Mouse (Mus musculus) midbrain, embryonic 12.5 days (tissue): ENCODE data around the gene Flt3. TPM values are rescaled to one million over a fixed set of nuclear protein-coding genes. Genes with fewer than 3 reads are reported as not detected.

Experiments used
- ATAC-seq: fragments of 200-750 bp; cut with Nextera tagmentation; 2 replicates; pipeline ENCODE4 v1.8.0; 2017; ENCODE audit warnings: low read depth, moderate TSS enrichment, moderate library complexity; ENCODE audit not compliant: low FRiP score
- H3K27ac ChIP-seq: fragments of 300-500 bp; sonication (generic); replicated peaks from 2 replicates; pipeline ENCODE4 v1.5.1; 2016; ENCODE audit warnings: mild to moderate bottlenecking
- H3K27me3 ChIP-seq: fragments of 300-500 bp; sonication (generic); 2 replicates; pipeline ENCODE4 v1.6.1; 2016; ENCODE audit warnings: mild to moderate bottlenecking
- H3K36me3 ChIP-seq: fragments of 300-500 bp; sonication (generic); 2 replicates; pipeline ENCODE4 v1.6.1; 2016
- H3K4me1 ChIP-seq: fragments of 300-500 bp; sonication (generic); 2 replicates; pipeline ENCODE4 v1.6.1; 2016
- H3K4me2 ChIP-seq: fragments of 300-500 bp; sonication (generic); replicated peaks from 2 replicates; pipeline ENCODE4 v1.6.1; 2016; ENCODE audit warnings: mild to moderate bottlenecking, moderate library complexity
- H3K4me3 ChIP-seq: fragments of 300-500 bp; sonication (generic); 2 replicates; pipeline ENCODE4 v1.5.1; 2016; ENCODE audit warnings: mild to moderate bottlenecking
- H3K9ac ChIP-seq: fragments of 300-500 bp; sonication (generic); replicated peaks from 2 replicates; pipeline ENCODE4 v1.6.1; 2016; ENCODE audit warnings: mild to moderate bottlenecking, moderate library complexity
- H3K9me3 ChIP-seq: fragments of 300-500 bp; sonication (generic); 2 replicates; pipeline ENCODE4 v1.6.1; 2016; ENCODE audit warnings: mild to moderate bottlenecking
- WGBS: fragments of 180-500 bp; shearing (Covaris S2); methylation state at CpG from one replicate; pipeline ENCODE4 v1.1.7; 2016; 5-methylcytosine and 5-hydroxymethylcytosine counted together
- polyA plus RNA-seq: library from polyadenylated mRNA; unstranded; fragments of >200 nt; fragmentation: Nextera tagmentation; extraction: Ambion mirVana; gene quantifications from 2 replicates; pipeline ENCODE4 v1.2.1, GENCODE M21; 2016

Flt3 gene
- polyA plus RNA-seq, 1 experiment from 2014 or later: 0.22 TPM

- no peak overlapping the region for H3K4me3 ChIP-seq
- no peak overlapping the region for H3K27ac ChIP-seq
- WGBS: 86% methylated on average over 6 of the region's 6 CpGs
- H3K27me3 ChIP-seq: no peaks in the 10 kb centered on the region
- no peaks in the 10 kb centered on the region for H3K4me1 ChIP-seq
- ATAC-seq: no peak
- H3K4me2 ChIP-seq: no peak overlapping the region
- no peak overlapping the region for H3K9ac ChIP-seq
- no peaks in the 10 kb centered on the region for H3K9me3 ChIP-seq
- no peaks in the 10 kb centered on the region for H3K36me3 ChIP-seq
These were observed 57.4 kb downstream of the Flt3 start for GRCm38 (mm10) chr5:147342901-147343300.

DNA sequence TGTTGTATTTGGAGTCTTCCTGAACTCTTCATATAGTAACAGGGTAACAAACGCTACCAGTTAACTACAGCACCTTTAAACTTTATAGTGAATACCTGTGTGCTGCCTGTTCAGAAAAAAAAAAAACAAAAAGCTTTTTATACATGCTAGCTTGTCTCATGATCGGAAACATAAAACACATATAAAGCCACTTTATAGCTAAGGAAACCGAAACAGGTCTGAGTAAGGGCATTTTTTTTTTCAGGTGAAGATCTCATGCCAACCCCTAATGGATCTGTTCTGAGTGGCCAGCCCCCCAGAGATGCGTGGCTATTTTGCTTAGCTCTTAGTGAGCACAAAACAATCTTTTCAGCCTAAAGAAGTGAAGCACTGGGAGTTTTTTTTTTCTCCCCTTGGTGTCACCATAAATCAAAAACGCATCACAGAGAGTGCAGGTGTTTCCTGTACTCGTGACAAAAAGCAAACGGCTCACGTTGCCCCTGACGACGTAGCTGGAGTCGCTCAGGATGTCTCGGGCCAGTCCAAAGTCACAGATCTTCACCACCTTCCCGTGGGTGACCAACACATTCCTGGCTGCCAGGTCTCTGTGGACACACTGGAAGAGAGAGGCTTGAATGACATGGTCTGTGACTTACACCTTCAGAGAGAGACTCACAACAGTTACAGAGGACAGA, 59.4 kb downstream of the Flt3 start:
- no peak overlapping the region for H3K4me3 ChIP-seq
- H3K9me3 ChIP-seq: no peaks in the 10 kb centered on the region
- H3K9ac ChIP-seq: no peak overlapping the region
- no peaks in the 10 kb centered on the region for H3K36me3 ChIP-seq
- ATAC-seq: no peak
- no peaks in the 10 kb centered on the region for H3K4me1 ChIP-seq
- no peaks in the 10 kb centered on the region for H3K27me3 ChIP-seq
- WGBS: 90% methylated on average over 13 of the region's 13 CpGs
- no peak overlapping the region for H3K4me2 ChIP-seq
- no peak overlapping the region for H3K27ac ChIP-seq

DNA sequence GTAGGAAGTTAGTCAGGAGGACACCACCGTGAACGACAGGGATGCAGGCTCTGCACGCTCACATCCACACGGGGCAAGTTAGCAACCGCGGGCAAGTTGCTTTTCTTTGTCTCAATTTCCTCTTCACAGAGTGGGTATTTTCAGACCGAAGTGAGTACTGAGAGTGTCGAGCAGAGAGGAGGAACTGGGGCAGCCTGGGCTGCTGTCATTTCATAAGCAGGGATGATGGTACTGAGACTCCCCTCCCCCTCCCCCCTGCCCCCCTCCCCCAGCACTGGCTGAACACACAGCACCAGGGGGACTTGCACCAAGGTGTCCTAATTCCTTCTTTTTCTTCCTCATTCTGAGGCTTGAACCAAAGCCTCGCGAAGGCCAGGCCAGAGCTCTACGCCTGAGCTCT, 60.7 kb downstream of the Flt3 start:
- H3K27me3 ChIP-seq: no peaks in the 10 kb centered on the region
- H3K4me3 ChIP-seq: no peak overlapping the region
- ATAC-seq: no peak
- H3K36me3 ChIP-seq: no peaks in the 10 kb centered on the region
- no peak overlapping the region for H3K4me2 ChIP-seq
- no peak overlapping the region for H3K9ac ChIP-seq
- no peak overlapping the region for H3K27ac ChIP-seq
- 85% methylated on average over 11 of the region's 11 CpGs for WGBS
- no peaks in the 10 kb centered on the region for H3K4me1 ChIP-seq
- no peaks in the 10 kb centered on the region for H3K9me3 ChIP-seq

GRCm38 (mm10) chr5:147338967-147339366, 61.3 kb downstream of the Flt3 start:
- Histone ChIP-seq H3K9ac (no peak overlapping the region), H3K4me2 (no peak overlapping the region), H3K27me3 (no peaks in the 10 kb centered on the region), H3K4me1 (no peaks in the 10 kb centered on the region), H3K4me3 (no peak overlapping the region), H3K27ac (no peak overlapping the region), H3K9me3 (no peaks in the 10 kb centered on the region), H3K36me3 (no peaks in the 10 kb centered on the region)
- no peak for ATAC-seq
- 53% methylated on average over 9 of the region's 9 CpGs for WGBS

DNA sequence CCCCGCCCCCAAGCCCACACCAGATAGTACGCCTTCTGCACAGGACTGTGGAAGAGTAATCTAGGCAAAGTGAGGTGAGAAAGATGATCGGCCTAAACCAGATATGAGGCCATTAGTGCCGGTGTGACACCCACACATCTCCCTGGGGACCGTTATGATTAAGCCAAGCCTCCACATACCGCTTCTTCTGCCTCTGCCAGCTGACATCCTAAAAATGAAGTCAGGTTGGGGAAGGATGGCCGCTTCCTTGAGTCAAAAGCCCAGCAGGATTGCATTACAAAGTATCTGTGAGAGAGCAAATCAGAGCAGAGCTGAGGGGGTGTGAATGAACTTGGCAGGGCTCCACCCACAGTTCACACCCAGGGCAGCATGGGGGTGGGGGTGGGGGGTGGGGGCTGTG, 67.6 kb downstream of the Flt3 start:
- no peak overlapping the region for H3K27ac ChIP-seq
- peaks cover 6% of the 10 kb centered on the region for H3K27me3 ChIP-seq
- no peak for ATAC-seq
- H3K9ac ChIP-seq: no peak overlapping the region
- no peaks in the 10 kb centered on the region for H3K36me3 ChIP-seq
- no peaks in the 10 kb centered on the region for H3K9me3 ChIP-seq
- no peak overlapping the region for H3K4me2 ChIP-seq
- no peaks in the 10 kb centered on the region for H3K4me1 ChIP-seq
- H3K4me3 ChIP-seq: no peak overlapping the region
- 52% methylated on average over 7 of the region's 7 CpGs for WGBS

- Histone ChIP-seq H3K4me2 (no peak overlapping the region), H3K36me3 (no peaks in the 10 kb centered on the region), H3K4me1 (no peaks in the 10 kb centered on the region), H3K4me3 (no peak overlapping the region), H3K9ac (no peak overlapping the region), H3K9me3 (no peaks in the 10 kb centered on the region), H3K27ac (no peak overlapping the region), H3K27me3 (peaks cover 6% of the 10 kb centered on the region)
- WGBS: 47% methylated on average over 2 of the region's 2 CpGs
- ATAC-seq: no peak
These were observed 68.7 kb downstream of the Flt3 start for GRCm38 (mm10) chr5:147331547-147331946.

DNA sequence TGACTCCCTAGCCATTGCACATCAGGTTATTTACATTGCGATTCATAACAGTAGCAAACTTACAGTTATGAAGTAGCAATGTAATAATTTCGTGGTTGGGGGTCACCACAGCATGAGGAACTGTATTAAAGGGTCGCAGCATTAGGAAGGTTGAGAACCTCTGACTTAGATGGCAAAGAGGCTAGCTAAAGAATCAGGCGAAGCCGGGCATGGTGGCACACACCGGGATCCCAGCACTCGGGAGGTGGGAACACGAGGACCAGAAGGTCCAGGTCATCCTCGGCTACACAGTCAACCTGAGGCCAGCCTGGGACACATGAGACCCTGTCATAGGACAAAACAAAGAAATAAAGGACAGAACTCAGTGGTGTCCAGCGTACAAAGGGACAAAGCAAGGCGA, 70.3 kb downstream of the Flt3 start:
- Histone ChIP-seq H3K4me3 (no peak overlapping the region), H3K4me2 (no peak overlapping the region), H3K27me3 (peaks cover 6% of the 10 kb centered on the region), H3K36me3 (no peaks in the 10 kb centered on the region), H3K4me1 (no peaks in the 10 kb centered on the region), H3K27ac (no peak overlapping the region), H3K9me3 (no peaks in the 10 kb centered on the region), H3K9ac (no peak overlapping the region)
- no peak for ATAC-seq
- 83% methylated on average over 11 of the region's 11 CpGs for WGBS

- ATAC-seq: no peak
- H3K27me3 ChIP-seq: peaks cover 19% of the 10 kb centered on the region
- no peak overlapping the region for H3K4me3 ChIP-seq
- H3K4me2 ChIP-seq: no peak overlapping the region
- H3K36me3 ChIP-seq: no peaks in the 10 kb centered on the region
- no peak overlapping the region for H3K9ac ChIP-seq
- H3K4me1 ChIP-seq: no peaks in the 10 kb centered on the region
- H3K9me3 ChIP-seq: no peaks in the 10 kb centered on the region
- no peak overlapping the region for H3K27ac ChIP-seq
- 93% methylated on average over 5 of the region's 5 CpGs for WGBS
These were observed 72.7 kb downstream of the Flt3 start for GRCm38 (mm10) chr5:147327636-147328035.

DNA sequence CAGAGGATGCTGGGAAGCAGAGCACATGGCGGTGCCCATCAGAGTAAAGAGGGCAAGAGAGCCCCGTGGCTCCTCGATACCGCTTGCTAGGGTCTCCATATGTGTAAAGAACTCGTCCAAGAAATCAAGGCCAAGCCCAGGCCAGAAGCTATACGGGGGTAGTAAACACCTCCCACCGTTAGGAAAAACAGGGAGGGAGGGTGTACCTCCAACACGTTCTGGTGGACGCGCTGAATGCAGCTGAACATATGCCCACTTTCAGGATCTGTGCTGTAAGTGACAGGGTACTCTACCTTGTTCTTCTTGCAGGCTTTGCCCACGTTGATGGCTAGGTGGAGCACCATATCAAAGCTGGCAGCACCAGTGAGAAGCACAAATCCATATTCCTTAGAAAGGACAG, 74.4 kb downstream of the Flt3 start:
- H3K4me2 ChIP-seq: no peak overlapping the region
- no peaks in the 10 kb centered on the region for H3K36me3 ChIP-seq
- no peaks in the 10 kb centered on the region for H3K9me3 ChIP-seq
- H3K4me3 ChIP-seq: no peak overlapping the region
- ATAC-seq: no peak
- H3K9ac ChIP-seq: no peak overlapping the region
- peaks cover 36% of the 10 kb centered on the region for H3K27me3 ChIP-seq
- H3K27ac ChIP-seq: no peak overlapping the region
- WGBS: 77% methylated on average over 11 of the region's 11 CpGs
- H3K4me1 ChIP-seq: no peaks in the 10 kb centered on the region

GRCm38 (mm10) chr5:147323237-147323917, 76.9 kb downstream of the Flt3 start:
- H3K27ac ChIP-seq: no peak overlapping the region
- H3K9me3 ChIP-seq: no peaks in the 10 kb centered on the region
- H3K4me3 ChIP-seq: no peak overlapping the region
- ATAC-seq: no peak
- no peaks in the 10 kb centered on the region for H3K4me1 ChIP-seq
- no peak overlapping the region for H3K9ac ChIP-seq
- H3K4me2 ChIP-seq: no peak overlapping the region
- H3K27me3 ChIP-seq: peaks cover 54% of the 10 kb centered on the region
- H3K36me3 ChIP-seq: no peaks in the 10 kb centered on the region
- WGBS: 19% methylated on average over 17 of the region's 17 CpGs

DNA sequence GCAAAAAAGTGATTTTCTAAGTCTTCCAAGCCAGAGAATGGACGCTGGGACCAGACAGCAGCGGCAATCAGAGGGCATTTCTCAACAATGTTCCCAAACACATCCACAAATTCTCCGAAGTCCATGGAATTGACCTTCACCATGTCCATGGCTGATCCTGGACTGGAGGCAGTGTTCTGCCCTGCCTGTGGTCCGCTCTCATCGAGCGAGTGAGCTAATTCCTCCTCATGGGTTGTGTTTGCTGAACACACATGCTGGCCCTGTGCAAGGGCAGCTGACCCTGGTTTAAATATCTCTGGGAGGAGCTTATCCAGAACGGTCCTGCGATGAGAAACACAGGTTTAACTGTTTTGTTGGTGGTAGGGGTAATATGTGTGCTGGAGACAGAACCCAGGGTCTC, 78.1 kb downstream of the Flt3 start, which contains the start of gene Urad:
Gene Urad (minus strand): TSS at position 258 of the 400 bp plus-strand sequence.
- ATAC-seq: no peak
- 70% methylated on average over 8 of the region's 8 CpGs for WGBS
- Histone ChIP-seq H3K27ac (no peak within 1 kb of the TSS), H3K4me3 (no peak within 1 kb of the TSS), H3K9ac (no peak within 1 kb of the TSS), H3K27me3 (peaks cover 66% of the 10 kb centered on the region), H3K4me1 (no peaks in the 10 kb centered on the region), H3K9me3 (no peaks in the 10 kb centered on the region), H3K4me2 (no peak within 1 kb of the TSS), H3K36me3 (no peaks in the 10 kb centered on the region)

- Histone ChIP-seq H3K27ac (no peak overlapping the region), H3K36me3 (no peaks in the 10 kb centered on the region), H3K4me2 (no peak overlapping the region), H3K9ac (no peak overlapping the region), H3K4me1 (no peaks in the 10 kb centered on the region; the same call in 1 of the 2 replicates), H3K27me3 (peaks cover 91% of the 10 kb centered on the region), H3K4me3 (no peak overlapping the region), H3K9me3 (no peaks in the 10 kb centered on the region)
- ATAC-seq: 0 out of 2 replicates have a peak, but pooled peaks have one; percentile 32
These were observed 80.6 kb downstream of the Flt3 start for GRCm38 (mm10) chr5:147319653-147320052.
